Mouse (Mus musculus) MEL (cell line): ENCODE measurements around the gene Tdrd7. TPM values are rescaled to one million over a fixed set of nuclear protein-coding genes. Genes with fewer than 3 reads are reported as not detected.

Source experiments
- DNase-seq: peaks from one replicate; pipeline ENCODE4 v3.0.0; 2011; ENCODE audit warnings: low read depth, low spot score
- H3K27ac ChIP-seq: 2 replicates; pipeline ENCODE4 v1.5.1; 2012; ENCODE audit warnings: low read depth, mild to moderate bottlenecking, control low read depth, low read length, moderate library complexity; ENCODE audit not compliant: control insufficient read depth
- H3K27me3 ChIP-seq, 2 experiments: fragments of 150-350 bp in 1 of 2; sonication (generic) in 1 of 2; 2 replicates each; pipeline ENCODE4 v1.6.1; 2012; ENCODE audit warnings: low read length in 2 of 2, mild to moderate bottlenecking in 2 of 2, improper control_type of control experiment in 1 of 2, moderate library complexity in 1 of 2; ENCODE audit not compliant: insufficient read depth in 2 of 2, control insufficient read depth in 1 of 2
- H3K36me3 ChIP-seq, 2 experiments: 2 replicates each; pipeline ENCODE4 v1.6.1; 2012 to 2014; ENCODE audit warnings: low read length in 2 of 2, improper control_type of control experiment in 1 of 2, inconsistent platforms in 1 of 2, mild to moderate bottlenecking in 1 of 2; ENCODE audit not compliant: insufficient read depth in 2 of 2, control insufficient read depth in 1 of 2
- H3K4me1 ChIP-seq, 2 experiments: fragments of 150-350 bp in 1 of 2; sonication (generic) in 1 of 2; 2 replicates each; pipeline ENCODE4 v1.6.1; 2012; ENCODE audit warnings: low read length in 2 of 2, improper control_type of control experiment in 1 of 2, mild to moderate bottlenecking in 1 of 2; ENCODE audit not compliant: insufficient read depth in 2 of 2, control insufficient read depth in 1 of 2
- H3K4me3 ChIP-seq, 2 experiments: fragments of 150-350 bp in 1 of 2; sonication (generic) in 1 of 2; 2 replicates each; pipeline ENCODE4 v1.5.1; 2012; ENCODE audit warnings: low read depth in 2 of 2, low read length in 2 of 2, mild to moderate bottlenecking in 2 of 2, moderate library complexity in 2 of 2, control low read depth in 1 of 2, improper control_type of control experiment in 1 of 2; ENCODE audit not compliant: control insufficient read depth in 1 of 2, insufficient read depth in 1 of 2
- H3K79me2 ChIP-seq: 2 replicates; pipeline ENCODE4 v1.6.1; 2012; ENCODE audit warnings: mild to moderate bottlenecking, low read length, moderate library complexity; ENCODE audit not compliant: control insufficient read depth, poor library complexity, insufficient read depth
- H3K9ac ChIP-seq: 2 replicates; pipeline ENCODE4 v1.6.1; 2012; ENCODE audit warnings: low read depth, mild to moderate bottlenecking, control low read depth, low read length, moderate library complexity; ENCODE audit not compliant: control insufficient read depth, poor library complexity, severe bottlenecking
- H3K9me3 ChIP-seq: fragments of 150-350 bp; sonication (generic); replicated peaks from 2 replicates; pipeline ENCODE4 v1.6.1; 2012; ENCODE audit warnings: mild to moderate bottlenecking, low read length, improper control_type of control experiment, moderate library complexity; ENCODE audit not compliant: insufficient read depth
- CHD1 ChIP-seq: IDR thresholded peaks from 2 replicates; pipeline ENCODE4 v1.6.1; 2012; ENCODE audit warnings: low read depth, mild to moderate bottlenecking, inconsistent platforms, low read length, improper control_type of control experiment
- CHD2 ChIP-seq: IDR thresholded peaks from 2 replicates; pipeline ENCODE4 v1.6.1; 2011; ENCODE audit warnings: low read length, improper control_type of control experiment
- CTCF ChIP-seq, 3 experiments: IDR thresholded peaks in 2 of 3; conservative IDR thresholded peaks in 1 of 3; 2 replicates each; pipeline ENCODE4 v1.5.1; 2011 to 2012; ENCODE audit warnings: low read length in 3 of 3, low read depth in 2 of 3, mild to moderate bottlenecking in 2 of 3, improper control_type of control experiment in 1 of 3, inconsistent platforms in 1 of 3, mixed read lengths in 1 of 3, moderate library complexity in 1 of 3; ENCODE audit not compliant: control insufficient read depth in 1 of 3, insufficient read depth in 1 of 3, poor library complexity in 1 of 3, severe bottlenecking in 1 of 3
- E2F4 ChIP-seq: IDR thresholded peaks from 2 replicates; pipeline ENCODE4 v1.6.1; 2011; ENCODE audit warnings: low read depth, low read length, improper control_type of control experiment, borderline replicate concordance
- EP300 ChIP-seq, 2 experiments: IDR thresholded peaks; 2 replicates each; pipeline ENCODE4 v1.6.1; 2011; ENCODE audit warnings: improper control_type of control experiment in 2 of 2, low read length in 2 of 2, low read depth in 1 of 2, mild to moderate bottlenecking in 1 of 2
- ETS1 ChIP-seq: IDR thresholded peaks from 2 replicates; pipeline ENCODE4 v1.6.1; 2012; ENCODE audit warnings: low read depth, mild to moderate bottlenecking, inconsistent platforms, low read length, improper control_type of control experiment, moderate library complexity
- GATA1 ChIP-seq: IDR thresholded peaks from 2 replicates; pipeline ENCODE4 v1.6.1; 2011; ENCODE audit warnings: low read depth, low read length, improper control_type of control experiment
- HCFC1 ChIP-seq: IDR thresholded peaks from 2 replicates; pipeline ENCODE4 v1.6.1; 2012; ENCODE audit warnings: low read depth, mild to moderate bottlenecking, inconsistent platforms, low read length, improper control_type of control experiment, moderate library complexity
- KAT2A ChIP-seq: conservative IDR thresholded peaks from 2 replicates; pipeline ENCODE4 v1.6.1; 2012; ENCODE audit warnings: low read depth, low read length, improper control_type of control experiment, inconsistent platforms
- MEF2A ChIP-seq: IDR thresholded peaks from 2 replicates; pipeline ENCODE4 v1.6.1; 2014; ENCODE audit warnings: low read depth, mild to moderate bottlenecking, inconsistent platforms, low read length, improper control_type of control experiment; ENCODE audit not compliant: poor library complexity, insufficient replicate concordance, severe bottlenecking; ENCODE audit errors: extremely low read depth
- NRF1 ChIP-seq: IDR thresholded peaks from 2 replicates; pipeline ENCODE4 v1.6.1; 2014; ENCODE audit warnings: low read depth, mild to moderate bottlenecking, inconsistent platforms, low read length, improper control_type of control experiment, moderate library complexity; ENCODE audit not compliant: poor library complexity, insufficient read depth, severe bottlenecking
- POLR2A ChIP-seq, 2 experiments: IDR thresholded peaks; 2 replicates each; pipeline ENCODE4 v1.6.1; 2011 to 2012; ENCODE audit warnings: low read length in 2 of 2, mild to moderate bottlenecking in 2 of 2, control low read depth in 1 of 2, improper control_type of control experiment in 1 of 2, low read depth in 1 of 2, moderate library complexity in 1 of 2; ENCODE audit not compliant: control insufficient read depth in 1 of 2, insufficient read depth in 1 of 2, poor library complexity in 1 of 2
- POLR2AphosphoS2 ChIP-seq: IDR thresholded peaks from 2 replicates; pipeline ENCODE4 v1.6.1; 2011; ENCODE audit warnings: low read length, improper control_type of control experiment
- POLR2AphosphoS5 ChIP-seq: IDR thresholded peaks from 2 replicates; pipeline ENCODE4 v1.6.1; 2012; ENCODE audit warnings: low read depth, borderline replicate concordance, mild to moderate bottlenecking, inconsistent platforms, low read length, moderate library complexity, mixed read lengths
- RCOR1 ChIP-seq: IDR thresholded peaks from 2 replicates; pipeline ENCODE4 v1.6.1; 2012; ENCODE audit warnings: low read depth, mild to moderate bottlenecking, inconsistent platforms, low read length, improper control_type of control experiment
- SIN3A ChIP-seq: IDR thresholded peaks from 2 replicates; pipeline ENCODE4 v1.6.1; 2012; ENCODE audit warnings: low read length, improper control_type of control experiment, inconsistent platforms
- SMC3 ChIP-seq: IDR thresholded peaks from 2 replicates; pipeline ENCODE4 v1.6.1; 2011; ENCODE audit warnings: low read depth, low read length, improper control_type of control experiment
- TBP ChIP-seq: IDR thresholded peaks from 2 replicates; pipeline ENCODE4 v1.8.0; 2011; ENCODE audit warnings: low read depth, low read length, improper control_type of control experiment
- TCF12 ChIP-seq: IDR thresholded peaks from 2 replicates; pipeline ENCODE4 v1.6.1; 2014; ENCODE audit warnings: low read depth, mild to moderate bottlenecking, inconsistent platforms, low read length, improper control_type of control experiment, moderate library complexity
- USF1 ChIP-seq: IDR thresholded peaks from 2 replicates; pipeline ENCODE4 v1.6.1; 2014; ENCODE audit warnings: low read depth, mild to moderate bottlenecking, inconsistent platforms, low read length, improper control_type of control experiment, moderate library complexity
- ZC3H11A ChIP-seq: IDR thresholded peaks from 2 replicates; pipeline ENCODE4 v1.6.1; 2012; ENCODE audit warnings: low read depth, mild to moderate bottlenecking, inconsistent platforms, low read length, improper control_type of control experiment
- ZKSCAN1 ChIP-seq: IDR thresholded peaks from 2 replicates; pipeline ENCODE4 v1.6.1; 2012; ENCODE audit warnings: low read depth, mild to moderate bottlenecking, inconsistent platforms, low read length, improper control_type of control experiment, moderate library complexity
- ZNF384 ChIP-seq: IDR thresholded peaks from 2 replicates; pipeline ENCODE4 v1.6.1; 2012; ENCODE audit warnings: low read depth, mild to moderate bottlenecking, inconsistent platforms, low read length, improper control_type of control experiment
- polyA plus RNA-seq, 2 experiments: library from polyadenylated mRNA; stranded (reverse) in 1 of 2; unstranded in 1 of 2; fragments of >175 nt in 1 of 2; fragments of >200 nt in 1 of 2; gene quantifications; 2 replicates each; pipeline versions ENCODE4 v1.2.1 to v1.2.4; 2012; ENCODE audit warnings: low replicate concordance in 2 of 2, low read depth in 1 of 2; ENCODE audit not compliant: insufficient read length in 2 of 2, insufficient read depth in 1 of 2, missing spikeins in 1 of 2
- total RNA-seq: library from RNA; depleted of rRNA; stranded (reverse); fragments of 300-350 nt; gene quantifications from 2 replicates; pipeline ENCODE4 v1.2.3, GENCODE M21; 2012

Tdrd7 gene
- total and polyA plus RNA-seq, 3 experiments: 7.7 to 11.9 TPM; not detected in 1

DNA sequence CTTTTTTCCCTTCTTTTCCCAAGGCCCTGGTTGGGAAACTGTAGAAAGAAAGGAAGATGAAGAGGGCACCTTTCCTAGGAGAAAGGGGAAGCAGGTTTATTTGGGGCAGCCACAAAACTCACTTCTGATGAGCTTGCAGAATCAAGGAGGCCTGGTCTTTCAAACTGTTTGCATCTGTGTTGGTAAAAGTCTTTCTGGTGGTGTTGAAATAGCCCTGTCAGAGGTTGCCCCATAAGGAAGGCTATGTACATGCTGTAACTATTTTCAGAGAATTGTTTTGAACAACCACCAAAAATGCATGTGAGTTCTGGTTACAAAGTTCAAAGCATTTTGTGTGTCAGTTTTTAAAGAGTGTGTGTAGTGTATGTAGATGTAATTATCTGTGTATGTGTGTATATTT lies 15.9 kb downstream of the Tdrd7 start:
- H3K9ac ChIP-seq: no peak overlapping the region
- H3K4me3 ChIP-seq: no peak overlapping the region
- peaks cover 2% of the 10 kb centered on the region in 2 experiments; a peak in 2 of 4 replicates for H3K4me1 ChIP-seq
- H3K79me2 ChIP-seq: no peaks in the 10 kb centered on the region
- H3K27ac ChIP-seq: no peak overlapping the region
- DNase-seq: no peak
- H3K9me3 ChIP-seq: no peaks in the 10 kb centered on the region
- H3K36me3 ChIP-seq: peaks cover 0 to 7% of the 10 kb centered on the region in 2 experiments; a peak in 2 of 4 replicates
- H3K27me3 ChIP-seq: no peaks in the 10 kb centered on the region
- TF ChIP-seq RCOR1 (no peak), MEF2A (no peak), KAT2A (no peak), HCFC1 (no peak), SMC3 (no peak), USF1 (no peak), TCF12 (no peak), POLR2AphosphoS5 (no peak), ETS1 (no peak), GATA1 (no peak), NRF1 (no peak), SIN3A (no peak)

DNA sequence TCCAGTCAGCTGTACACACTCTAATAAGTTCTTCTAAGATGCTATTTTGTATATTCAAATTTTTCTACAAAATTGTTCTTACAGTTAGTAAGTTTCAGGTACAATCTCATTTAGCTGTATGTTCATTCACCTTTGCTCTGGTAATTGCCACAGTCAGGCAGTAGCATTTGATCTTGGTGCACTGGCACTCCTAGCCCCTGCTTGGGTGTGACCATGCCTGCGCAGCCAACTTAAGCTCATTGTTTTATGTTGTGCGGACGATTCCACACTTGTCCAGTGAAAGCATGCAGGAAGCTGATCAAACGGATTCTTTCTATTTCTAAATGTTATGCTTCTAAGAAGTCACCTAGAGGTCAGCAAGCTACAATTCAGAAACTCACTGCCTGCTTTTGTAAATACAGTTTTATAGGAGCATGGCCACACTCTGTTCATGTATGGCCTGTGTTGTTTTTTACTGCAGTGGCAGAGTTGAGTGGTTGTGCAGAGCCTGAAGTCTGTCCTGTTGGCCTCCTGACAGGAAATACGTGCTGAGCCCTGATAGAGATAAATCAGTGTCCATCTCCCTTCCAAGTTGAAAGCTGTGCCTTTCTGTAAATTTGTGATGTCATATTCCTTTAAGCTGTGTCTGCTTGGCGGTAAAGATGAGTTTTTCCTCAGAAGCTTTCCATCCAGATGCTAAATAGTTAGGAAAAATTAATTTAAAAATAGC lies 25.4 kb downstream of the Tdrd7 start:
- Histone ChIP-seq H3K9ac (no peak overlapping the region), H3K4me1 (no peaks in the 10 kb centered on the region; a peak in 1 of 4 replicates), H3K27ac (no peak overlapping the region), H3K27me3 (no peaks in the 10 kb centered on the region), H3K36me3 (peaks cover 0 to 2% of the 10 kb centered on the region in 2 experiments; a peak in 1 of 4 replicates), H3K79me2 (no peaks in the 10 kb centered on the region), H3K9me3 (no peaks in the 10 kb centered on the region), H3K4me3 (no peak overlapping the region)
- no peak for TF ChIP-seq TCF12
- no peak for TF ChIP-seq NRF1
- no peak for TF ChIP-seq ZKSCAN1
- TF ChIP-seq TBP: no peak
- no peak for TF ChIP-seq E2F4
- no peak for TF ChIP-seq GATA1
- TF ChIP-seq CTCF (IDR thresholded peaks at IDR 0.05 in 2 of 3, conservative IDR thresholded peaks at IDR 0.05 in 1 of 3; ENCODE audit: control insufficient read depth in 1 of 3, insufficient read depth in 1 of 3, low read depth in 2 of 3, low read length in 3 of 3, poor library complexity in 1 of 3, severe bottlenecking in 1 of 3): no peak
- TF ChIP-seq CHD2: no peak
- no peak for TF ChIP-seq EP300 (IDR thresholded peaks at IDR 0.05; ENCODE audit: low read depth in 1 of 2, low read length in 2 of 2)
- no peak for TF ChIP-seq RCOR1
- no peak for TF ChIP-seq CHD1
- no peak for TF ChIP-seq POLR2A (IDR thresholded peaks at IDR 0.05; ENCODE audit: control insufficient read depth in 1 of 2, insufficient read depth in 1 of 2, low read depth in 1 of 2, low read length in 2 of 2, poor library complexity in 1 of 2)
- TF ChIP-seq ZC3H11A: no peak
- no peak for TF ChIP-seq ETS1
- no peak for TF ChIP-seq POLR2AphosphoS5
- TF ChIP-seq POLR2AphosphoS2: no peak
- no peak for TF ChIP-seq MEF2A
- TF ChIP-seq ZNF384: no peak
- no peak for TF ChIP-seq HCFC1
- DNase-seq: no peak
